ENCODE assay signal across 20 mouse cellular contexts in genomic region chr14:21539731-21540130, GRCm38 (mm10). TPM values are rescaled to one million over a fixed set of nuclear protein-coding genes. Genes with fewer than 3 reads are reported as not detected.
DNase-seq lines count a peak whose midpoint lies in the region; ATAC-seq and TF ChIP-seq lines count a peak whose summit lies in the region.
"Had no signal": no experiment of that assay in that cellular context is flagged by ENCODE, and none has a peak within 500 bp of the region (broad histone marks: within the 10 kb centered on the region; RNA-seq: fewer than 3 reads in every experiment).

No protein-coding gene starts in this region.

- H3K4me2 ChIP-seq in midbrain, embryonic 11.5 days = no peak overlapping the region
- H3K4me2 ChIP-seq in midbrain, embryonic 14.5 days (ENCODE audit: low read length) = no peak overlapping the region
- H3K4me2 ChIP-seq: forebrain, embryonic 13.5 days; hindbrain, embryonic 12.5 days had no signal

- no peak for TF ChIP-seq POLR2A in MEL (IDR thresholded peaks at IDR 0.05; ENCODE audit: control insufficient read depth in 1 of 2, insufficient read depth in 1 of 2, low read depth in 1 of 2, low read length in 2 of 2, poor library complexity in 1 of 2)

- no peak for TF ChIP-seq RAD21 in MEL (IDR thresholded peaks at IDR 0.05; ENCODE audit: low read depth, low read length)

- no peak overlapping the region for H3K4me3 ChIP-seq in midbrain, embryonic 11.5 days (ENCODE audit: low read depth, low read length)
- no peak overlapping the region for H3K4me3 ChIP-seq in midbrain, embryonic 14.5 days (replicated peaks; ENCODE audit: low read depth, low read length)
- H3K4me3 ChIP-seq in MEL (ENCODE audit: control insufficient read depth in 1 of 2, insufficient read depth in 1 of 2, low read depth in 2 of 2, low read length in 2 of 2) = no peak overlapping the region
- H3K4me3 ChIP-seq: embryonic facial prominence, embryonic 10.5 days; forebrain, embryonic 13.5 days; hindbrain, embryonic 12.5 days had no signal

- no peak overlapping the region for H3K27ac ChIP-seq in midbrain, embryonic 11.5 days (ENCODE audit: low read depth, low read length)
- no peak overlapping the region for H3K27ac ChIP-seq in midbrain, embryonic 14.5 days (replicated peaks; ENCODE audit: low read depth, low read length)
- no peak overlapping the region for H3K27ac ChIP-seq in MEL (ENCODE audit: control insufficient read depth, low read depth, low read length)
- H3K27ac ChIP-seq: embryonic facial prominence, embryonic 10.5 days; forebrain, embryonic 13.5 days; hindbrain, embryonic 12.5 days had no signal

- H3K9me3 ChIP-seq in midbrain, embryonic 11.5 days (ENCODE audit: control insufficient read depth, low read length) = peaks cover 3% of the 10 kb centered on the region; the same call in 1 of the 2 replicates
- peaks cover 4% of the 10 kb centered on the region; the same call in 1 of the 2 replicates for H3K9me3 ChIP-seq in midbrain, embryonic 14.5 days (ENCODE audit: control insufficient read depth, low read length)
- no peaks in the 10 kb centered on the region for H3K9me3 ChIP-seq in MEL (replicated peaks; ENCODE audit: insufficient read depth, low read length)
- H3K9me3 ChIP-seq: forebrain, embryonic 13.5 days; hindbrain, embryonic 12.5 days had no signal

- H3K36me3 ChIP-seq in midbrain, embryonic 11.5 days (ENCODE audit: control insufficient read depth, insufficient read depth, low read length) = 0 out of 2 replicates have a peak, but pooled peaks cover 2% of the 10 kb centered on the region
- peaks cover 6% of the 10 kb centered on the region; the same call in 1 of the 2 replicates for H3K36me3 ChIP-seq in midbrain, embryonic 14.5 days (ENCODE audit: control insufficient read depth, insufficient read depth, low read length)
- peaks cover 0 to 13% of the 10 kb centered on the region in 2 experiments; a peak in 2 of 4 replicates for H3K36me3 ChIP-seq in MEL (ENCODE audit: control insufficient read depth in 1 of 2, insufficient read depth in 2 of 2, low read length in 2 of 2)

- TF ChIP-seq EP300 in MEL (IDR thresholded peaks at IDR 0.05; ENCODE audit: low read depth in 1 of 2, low read length in 2 of 2) = no peak

- H3K79me2 ChIP-seq in MEL (ENCODE audit: control insufficient read depth, insufficient read depth, low read length, poor library complexity) = no peaks in the 10 kb centered on the region

- 92% methylated on average over 3 of the region's 3 CpGs for WGBS in midbrain, embryonic 11.5 days
- 96% methylated on average over 3 of the region's 3 CpGs for WGBS in midbrain, embryonic 14.5 days

- no peaks in the 10 kb centered on the region for H3K27me3 ChIP-seq in midbrain, embryonic 11.5 days (ENCODE audit: control insufficient read depth, insufficient read depth, low read length)
- no peaks in the 10 kb centered on the region for H3K27me3 ChIP-seq in midbrain, embryonic 14.5 days (ENCODE audit: control insufficient read depth, insufficient read depth, low read length)
- H3K27me3 ChIP-seq in MEL (ENCODE audit: control insufficient read depth in 1 of 2, insufficient read depth in 2 of 2, low read length in 2 of 2) = no peaks in the 10 kb centered on the region
- H3K27me3 ChIP-seq: forebrain, embryonic 13.5 days; hindbrain, embryonic 12.5 days had no signal

- peaks cover 1% of the 10 kb centered on the region for H3K4me1 ChIP-seq in midbrain, embryonic 11.5 days (ENCODE audit: control insufficient read depth, insufficient read depth, low read length)
- H3K4me1 ChIP-seq in midbrain, embryonic 14.5 days (ENCODE audit: control insufficient read depth, insufficient read depth, low read length) = peaks cover 7% of the 10 kb centered on the region; the same call in 1 of the 2 replicates
- H3K4me1 ChIP-seq in MEL (ENCODE audit: control insufficient read depth in 1 of 2, insufficient read depth in 2 of 2, low read length in 2 of 2) = peaks cover 2 to 8% of the 10 kb centered on the region in 2 experiments; a peak in 3 of 4 replicates

- intact Hi-C loops in left cerebral cortex, postnatal 25 days (cut with DNase I) = no loop called here

- peak; percentile 56 for DNase-seq in midbrain, embryonic 11.5 days (ENCODE audit: low spot score, missing footprints)
- no peak for DNase-seq in midbrain, embryonic 14.5 days
- DNase-seq in MEL (ENCODE audit: low read depth, low spot score) = peak; percentile 16
- no peak for DNase-seq in kidney, adult 9 months
- no peak for DNase-seq in left cerebral cortex, postnatal 25 days (ENCODE audit: low spot score in 2 of 2)
- DNase-seq: adrenal gland, adult 2 months; adrenal gland, postnatal 25 days; cerebellum, adult 2 months; cerebellum, postnatal 10 days; gastrocnemius, postnatal 36 days; heart, adult 11 months; heart, postnatal 10 days; heart, postnatal 4 days had no signal

- no peak overlapping the region for H3K9ac ChIP-seq in midbrain, embryonic 11.5 days (ENCODE audit: low read length)
- H3K9ac ChIP-seq in midbrain, embryonic 14.5 days (replicated peaks; ENCODE audit: low read length) = no peak overlapping the region
- H3K9ac ChIP-seq in MEL (ENCODE audit: control insufficient read depth, low read depth, low read length, poor library complexity, severe bottlenecking) = no peak overlapping the region
- H3K9ac ChIP-seq: forebrain, embryonic 13.5 days; hindbrain, embryonic 12.5 days had no signal

- ATAC-seq in midbrain, embryonic 11.5 days (ENCODE audit: low FRiP score) = no peak
- ATAC-seq in midbrain, embryonic 14.5 days (ENCODE audit: low FRiP score, low TSS enrichment) = no peak
- ATAC-seq in inflammation-experienced regulatory T-cells, adult 6 months = peak; percentile 78
- no peak for ATAC-seq in cerebellum, adult (ENCODE audit: insufficient number of reproducible peaks, low FRiP score, low TSS enrichment)
- ATAC-seq: forebrain, embryonic 13.5 days; hindbrain, embryonic 16.5 days; intestine, embryonic 16.5 days had no signal

- no peak for TF ChIP-seq CTCF in MEL (IDR thresholded peaks at IDR 0.05 in 2 of 3, conservative IDR thresholded peaks at IDR 0.05 in 1 of 3; ENCODE audit: control insufficient read depth in 1 of 3, insufficient read depth in 1 of 3, low read depth in 2 of 3, low read length in 3 of 3, poor library complexity in 1 of 3, severe bottlenecking in 1 of 3)

TF ChIP-seq in MEL, 35 proteins besides CTCF, POLR2A, EP300 and RAD21:
- TF ChIP-seq GATA1 (IDR thresholded peaks at IDR 0.05; ENCODE audit: low read depth, low read length) (0 out of 2 replicates have a peak, but pooled peaks have one; percentile 24), MAFK (IDR thresholded peaks at IDR 0.05; ENCODE audit: borderline replicate concordance, low read depth, low read length) (no peak), POLR2AphosphoS5 (IDR thresholded peaks at IDR 0.05; ENCODE audit: borderline replicate concordance, low read depth, low read length) (no peak), ETS1 (IDR thresholded peaks at IDR 0.05; ENCODE audit: low read depth, low read length) (no peak), MYB (IDR thresholded peaks at IDR 0.05; ENCODE audit: low read depth, low read length) (no peak), TCF12 (IDR thresholded peaks at IDR 0.05; ENCODE audit: low read depth, low read length) (no peak), MEF2A (IDR thresholded peaks at IDR 0.05; ENCODE audit: extremely low read depth, insufficient replicate concordance, low read depth, low read length, poor library complexity, severe bottlenecking) (peak; percentile 28; the same call in 1 of the 2 replicates), MYC (IDR thresholded peaks at IDR 0.05; ENCODE audit: low read depth, low read length) (no peak), POLR2AphosphoS2 (IDR thresholded peaks at IDR 0.05; ENCODE audit: low read length) (no peak)

RNA-seq across cellular contexts. Expression of gene Kat6b, which starts 58.5 kb away (rescaled TPM):
- polyA plus RNA-seq in midbrain, embryonic 11.5 days (2014; fragmentation: Nextera tagmentation; extraction: Ambion mirVana) = 13.5 and 16.3 TPM in 2 replicates
- polyA plus RNA-seq in midbrain, embryonic 14.5 days (2014; fragmentation: Nextera tagmentation; extraction: Ambion mirVana) = 29.4 and 30.7 TPM in 2 replicates
- 1.8 and 2.5 TPM in 2 replicates for total RNA-seq in MEL (2012; rRNA removed)
- 1 to 10 TPM in 1 of 2 experiments, not detected in 1; 5.4 TPM for polyA plus RNA-seq in MEL (2012; ENCODE audit: insufficient read depth in 1 of 2, insufficient read length in 2 of 2, low read depth in 1 of 2, low replicate concordance in 2 of 2, missing spikeins in 1 of 2)
- polyA plus RNA-seq in inflammation-experienced regulatory T-cells, adult 6 months (2017; shearing (Covaris generic)) = 10 to 100 TPM in 2 of 3 experiments, 1 to 10 TPM in 1; 9.0 to 23.5 (median 20.5) TPM
- total RNA-seq in left cerebral cortex, postnatal 25 days (2021) = 10 to 100 TPM; 84.3 to 85.7 TPM

Comparison
In these comparisons a context has a peak if more than half of its experiments do, and no peak if none do; other contexts are left out.
1. DNase-seq: peak in midbrain, embryonic 11.5 days (single experiment) and MEL (single experiment); none in midbrain, embryonic 14.5 days (single experiment), kidney, adult 9 months (single experiment) and left cerebral cortex, postnatal 25 days (0 of 2).